Mouse (Mus musculus): ENCODE measurements around the gene Pth1r.

Pth1r gene

DNA sequence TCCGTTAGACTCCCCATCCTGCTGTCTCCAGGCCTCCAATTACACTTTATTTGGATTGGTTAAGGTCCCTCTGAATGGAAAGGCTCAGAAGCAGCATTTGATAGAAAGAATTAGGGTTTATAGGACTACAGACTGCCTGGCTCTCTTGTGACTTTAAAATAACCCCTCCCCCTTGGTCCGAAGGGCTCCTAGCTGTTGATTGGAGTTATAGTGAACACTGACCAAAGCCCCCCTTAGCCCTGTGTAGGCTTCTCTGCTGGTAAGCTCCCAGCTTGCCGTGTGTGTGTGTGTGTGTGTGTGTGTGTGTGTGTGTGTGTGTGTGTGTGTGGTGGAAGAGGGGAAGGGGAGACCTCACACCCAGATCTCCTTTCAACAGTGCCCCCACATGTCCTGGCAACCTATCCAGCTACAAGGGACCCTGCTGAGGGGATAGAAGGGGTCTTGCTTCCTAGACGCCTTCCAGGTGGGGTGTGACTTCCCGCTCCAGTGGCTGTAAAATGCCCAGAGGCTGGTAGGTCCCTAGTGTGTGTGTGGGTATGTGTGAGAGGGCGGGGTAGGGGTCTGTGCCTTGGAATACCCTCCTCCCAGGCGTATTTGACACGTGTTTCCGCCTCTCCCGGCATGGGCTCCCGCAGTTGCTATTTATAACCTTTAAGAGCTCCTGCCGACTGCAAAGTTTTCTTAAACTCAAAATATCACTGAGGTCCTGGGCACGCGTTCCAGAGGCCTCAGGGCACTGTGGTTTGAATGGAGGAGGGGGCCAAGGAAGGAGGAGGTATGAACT is 3.7 kb upstream of the Pth1r start:
- in situ Hi-C loops (cut with MseI, MboI): no loop called here

DNA sequence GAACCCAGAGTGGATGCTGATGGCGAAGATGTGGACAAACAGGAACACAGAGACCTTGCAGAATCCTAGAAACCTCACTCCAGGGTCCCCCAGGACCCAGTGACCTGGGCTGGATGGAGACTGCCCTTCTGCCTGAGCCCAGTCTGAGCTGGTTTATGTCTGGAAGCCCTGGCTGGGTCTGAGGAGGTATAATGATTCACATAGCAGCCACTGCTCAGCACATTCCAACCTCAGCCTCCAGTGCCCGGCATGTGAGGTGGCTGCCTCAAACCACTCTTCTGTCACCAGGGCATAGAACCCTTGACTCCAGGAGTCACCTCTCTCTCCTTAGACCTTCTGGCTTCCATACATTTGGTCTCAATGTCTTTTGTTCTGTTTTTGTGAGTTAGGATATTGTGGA is 1.5 kb upstream of the Pth1r start:
- in situ Hi-C loops (cut with MseI, MboI): no loop called here

DNA sequence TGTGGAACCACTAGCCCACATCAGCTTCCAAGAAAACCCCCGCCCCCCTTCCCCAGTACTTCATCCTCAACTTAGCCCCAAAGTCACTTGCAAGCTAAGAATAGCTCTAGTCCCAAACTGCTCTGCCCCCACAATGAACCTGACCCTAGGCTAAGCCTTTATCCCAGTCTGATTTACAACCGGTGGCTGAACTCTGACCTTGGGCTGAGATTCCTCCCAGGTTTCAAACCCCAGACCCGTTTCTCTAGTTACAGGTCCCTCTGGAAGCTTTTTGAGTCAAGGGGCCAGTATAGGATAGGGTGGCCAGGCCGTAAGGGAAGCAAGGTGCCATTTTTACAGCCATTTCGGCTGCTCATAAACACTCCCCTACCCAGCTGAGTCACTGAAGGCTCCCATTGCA is 707 bp downstream of the Pth1r start:
- in situ Hi-C loops (cut with MseI, MboI): no loop called here

DNA sequence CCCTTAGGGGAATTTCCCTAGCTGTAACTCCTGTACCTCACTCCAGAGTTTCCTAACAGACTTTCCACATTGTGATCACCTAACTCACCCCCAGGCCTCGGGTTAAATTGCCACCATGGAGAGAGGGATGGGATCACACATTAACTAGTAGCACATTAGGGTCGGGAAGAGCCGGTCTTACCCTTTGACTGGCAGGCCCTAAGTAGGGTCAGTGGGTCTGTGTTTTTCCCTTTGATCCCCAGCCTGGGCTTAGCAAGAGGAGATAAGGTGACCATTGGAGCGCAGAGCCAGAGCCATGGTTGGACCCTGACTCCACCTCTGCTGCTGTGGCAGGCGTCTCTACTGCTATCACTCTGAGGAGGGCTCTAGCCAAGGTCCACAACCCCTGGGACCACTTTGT is 1.2 kb downstream of the Pth1r start:
- in situ Hi-C loops (cut with MseI, MboI): no loop called here

DNA sequence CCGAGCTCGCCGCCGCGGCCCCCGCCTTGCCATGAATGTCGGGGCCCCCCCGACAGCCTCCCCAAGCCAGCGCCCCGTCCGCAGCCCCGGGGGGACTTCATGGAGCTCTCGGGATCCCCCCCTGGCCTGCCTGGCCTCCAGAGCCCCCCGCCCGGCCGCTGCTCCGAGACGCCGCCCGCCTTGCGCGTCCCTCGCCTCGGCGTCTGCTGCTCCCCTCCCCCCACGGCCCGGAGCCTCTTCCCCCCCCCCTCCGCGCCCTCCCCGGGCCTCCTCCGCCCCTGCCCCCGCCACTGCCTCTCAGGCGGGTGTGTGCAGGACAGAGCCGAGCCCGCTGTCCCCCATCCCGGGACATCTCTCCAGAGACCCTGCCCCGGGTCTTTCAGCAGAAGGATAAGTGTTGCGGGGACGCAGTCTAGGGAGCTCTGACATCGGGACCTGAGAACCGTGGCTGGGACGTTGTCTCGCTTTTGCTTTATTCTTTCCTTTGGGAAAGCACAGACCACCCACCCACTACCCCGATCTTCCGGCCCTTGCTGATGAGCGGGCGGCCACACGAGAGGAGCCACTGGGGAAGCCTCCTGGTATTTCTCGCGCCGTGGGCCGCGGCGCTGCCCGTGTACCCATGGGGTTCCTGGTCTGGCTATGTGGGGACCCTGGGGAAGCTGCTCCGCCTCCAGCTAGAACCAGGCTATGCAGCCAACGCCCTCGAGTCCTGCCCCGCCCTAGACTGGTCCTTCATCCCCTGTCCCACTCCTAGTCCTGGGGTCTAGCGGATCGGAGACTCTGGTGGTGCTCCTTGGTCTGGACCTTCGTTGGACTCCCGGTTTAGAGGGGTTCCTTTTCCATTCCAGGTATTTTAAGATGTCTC is 3.3 kb downstream of the Pth1r start:
- in situ Hi-C loops (cut with MseI, MboI): no loop called here

DNA sequence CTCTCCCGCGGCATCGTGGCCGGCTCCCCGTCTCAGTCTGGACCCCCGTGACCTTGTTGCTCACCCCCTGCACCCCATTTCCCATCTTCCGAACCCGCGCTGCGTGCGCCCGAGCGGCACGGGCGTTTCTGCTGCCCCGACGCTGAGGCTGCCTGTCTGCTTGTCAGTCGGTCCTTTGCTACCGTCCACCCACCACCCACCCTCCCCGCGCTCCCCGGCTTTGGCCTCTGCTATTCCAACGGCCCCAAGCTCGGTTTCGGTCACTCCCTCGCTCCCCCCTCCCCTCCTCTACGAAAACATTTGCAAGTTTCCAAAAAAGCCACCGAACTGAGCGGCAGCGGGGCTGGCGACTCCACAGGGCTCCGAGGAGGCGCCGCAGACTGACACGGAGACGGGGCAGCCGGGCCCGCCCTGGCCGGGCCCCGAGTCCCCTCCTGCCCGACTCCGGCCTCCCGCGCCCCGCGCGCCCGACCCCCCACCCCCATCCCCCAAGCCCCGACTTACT is 3.9 kb downstream of the Pth1r start:
- in situ Hi-C loops (cut with MseI, MboI): no loop called here

DNA sequence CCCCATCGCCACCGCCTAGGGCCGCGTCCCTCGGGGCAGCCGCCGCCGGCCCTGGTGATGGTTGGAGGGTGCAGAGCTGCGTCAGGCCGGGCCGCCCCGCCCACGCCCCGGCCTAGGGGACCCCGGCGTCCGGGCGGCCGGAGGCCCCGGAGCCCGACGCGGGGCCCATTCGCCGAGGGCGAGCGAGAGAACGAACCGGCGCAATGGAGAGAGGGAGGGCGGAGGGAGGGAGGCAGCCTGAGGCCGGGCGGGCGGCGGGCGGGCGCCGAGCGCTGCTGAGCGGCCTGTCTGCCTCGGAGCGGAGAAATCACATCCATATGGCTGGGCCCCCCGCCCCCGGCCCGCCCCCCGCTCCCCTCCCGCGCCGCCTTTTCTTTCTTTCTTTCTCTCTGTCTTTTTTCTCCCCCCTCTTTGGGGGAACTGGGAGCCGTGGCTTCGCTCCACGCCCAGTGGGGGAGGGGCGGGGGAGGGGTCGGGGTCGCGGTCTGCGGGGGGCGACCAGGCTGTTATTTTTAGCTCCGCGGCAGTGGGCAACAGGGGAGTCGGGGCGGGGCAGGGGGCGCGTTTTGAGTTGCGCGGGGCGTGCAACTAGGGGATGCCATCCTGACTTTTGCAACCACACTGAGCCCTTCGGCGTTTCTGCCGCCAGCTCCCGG is 4.5 kb downstream of the Pth1r start:
- in situ Hi-C loops (cut with MseI, MboI): no loop called here

DNA sequence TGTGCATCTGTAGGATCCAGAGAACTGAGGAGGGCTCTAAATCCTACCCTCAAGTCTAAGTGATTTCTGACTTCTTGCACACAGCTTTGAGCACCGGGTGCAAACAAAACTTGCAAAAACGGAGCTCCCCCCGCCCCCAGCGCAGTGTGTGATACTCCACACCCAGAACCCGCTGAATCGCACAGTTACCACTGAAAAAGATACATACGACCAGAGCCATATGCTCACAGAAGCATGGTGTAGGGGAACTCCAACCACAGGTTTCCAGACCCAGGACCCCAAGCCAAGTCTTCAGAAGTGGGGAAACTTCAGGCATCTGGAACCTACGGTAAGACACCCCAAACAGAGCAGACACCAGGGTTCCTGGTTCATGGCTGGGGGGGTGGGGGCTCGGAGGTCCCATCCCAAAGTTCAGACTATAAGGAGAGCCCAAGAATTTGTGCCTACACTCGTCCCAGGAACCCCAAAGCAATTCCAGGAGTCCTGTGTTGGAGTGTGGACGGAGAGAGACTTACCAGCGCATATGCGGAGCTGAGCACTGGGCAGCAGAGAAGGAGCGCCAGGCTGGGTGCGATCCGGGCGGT is 5.1 kb downstream of the Pth1r start, which contains the start of gene Myl3:
TSS of gene Myl3 (plus strand) at position 151 of the 584 bp plus-strand sequence.
- in situ Hi-C loops (cut with MseI, MboI): no loop called here

DNA sequence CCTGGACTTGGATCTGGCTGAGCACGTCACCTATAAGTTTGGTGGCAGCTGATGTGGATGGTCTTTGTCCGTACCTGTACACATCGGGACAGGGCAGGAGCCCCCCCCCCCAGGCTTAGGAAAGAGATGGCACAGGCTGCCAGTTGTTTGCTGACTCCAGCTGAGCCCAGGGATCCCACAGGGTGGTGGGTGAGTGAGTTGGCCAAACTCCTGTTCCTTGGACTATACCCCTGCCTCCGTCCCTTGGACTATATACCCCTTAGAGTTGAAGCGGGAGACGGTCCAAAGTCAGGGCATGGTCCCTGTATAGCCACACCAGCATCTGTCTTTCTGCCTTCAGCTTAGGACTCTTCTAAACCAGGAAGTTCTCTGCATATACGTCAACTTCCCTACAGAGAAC is 7.0 kb downstream of the Pth1r start:
- in situ Hi-C loops (cut with MseI, MboI): no loop called here

DNA sequence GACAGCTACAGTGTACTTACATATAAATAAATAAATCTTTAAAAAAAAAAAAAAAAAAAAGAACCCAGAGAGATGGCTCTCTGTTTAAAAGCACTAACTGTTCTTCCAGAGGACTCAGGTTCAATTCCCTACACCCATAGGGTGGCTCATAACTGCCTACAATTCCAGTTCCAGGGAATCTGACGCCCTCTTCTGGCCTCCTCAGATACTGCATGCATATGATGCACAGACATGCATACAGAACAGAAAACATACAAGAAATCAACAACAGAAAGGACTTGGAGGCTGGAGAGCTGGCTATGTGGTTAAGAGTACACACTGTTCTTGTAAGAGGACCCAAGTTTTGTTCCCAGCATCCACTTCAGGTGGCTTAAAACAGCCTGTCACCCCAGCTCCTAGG is 8.9 kb downstream of the Pth1r start:
- in situ Hi-C loops (cut with MseI, MboI): no loop called here

DNA sequence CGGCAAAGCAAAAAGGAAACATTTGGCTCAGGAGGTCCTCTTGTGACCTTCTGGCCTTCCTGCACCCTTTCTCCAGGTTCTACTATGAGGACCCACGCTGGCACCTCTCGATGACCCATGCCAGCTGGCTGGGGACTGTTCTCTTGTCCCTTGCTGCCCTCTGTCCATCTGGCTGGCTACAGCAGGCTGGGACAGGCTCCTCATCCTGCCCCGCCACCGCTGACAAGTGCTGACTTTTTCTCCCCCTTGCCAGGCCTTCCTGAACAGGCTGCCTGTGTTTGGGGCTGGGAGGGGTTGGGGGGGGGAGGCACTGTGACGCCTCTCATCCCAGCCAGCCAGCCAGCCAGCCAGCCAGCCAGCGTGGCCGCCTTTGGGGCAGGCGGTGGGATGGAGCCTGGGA is 10.6 kb downstream of the Pth1r start:
- in situ Hi-C loops (cut with MseI, MboI): no loop called here

DNA sequence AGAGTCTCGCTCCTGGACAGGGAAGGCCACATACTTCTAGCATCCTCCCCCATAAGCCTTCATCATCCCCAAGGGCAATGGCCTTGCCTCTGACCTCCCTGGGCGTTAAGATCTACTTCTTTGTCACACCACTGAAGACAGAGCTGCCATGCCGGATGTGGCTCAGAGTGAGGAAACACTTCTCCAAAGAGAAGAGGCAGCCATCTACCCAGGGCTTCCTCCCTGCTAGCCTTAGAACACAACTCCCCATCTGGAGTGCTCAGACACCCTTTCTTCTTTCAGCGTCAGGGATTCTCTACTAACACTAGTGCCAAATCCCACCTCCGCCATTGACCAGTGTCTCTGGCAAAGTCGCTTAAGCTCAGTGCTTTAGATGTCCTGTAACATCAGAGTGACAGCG is 12.8 kb downstream of the Pth1r start:
- in situ Hi-C loops (cut with MseI, MboI): no loop called here

DNA sequence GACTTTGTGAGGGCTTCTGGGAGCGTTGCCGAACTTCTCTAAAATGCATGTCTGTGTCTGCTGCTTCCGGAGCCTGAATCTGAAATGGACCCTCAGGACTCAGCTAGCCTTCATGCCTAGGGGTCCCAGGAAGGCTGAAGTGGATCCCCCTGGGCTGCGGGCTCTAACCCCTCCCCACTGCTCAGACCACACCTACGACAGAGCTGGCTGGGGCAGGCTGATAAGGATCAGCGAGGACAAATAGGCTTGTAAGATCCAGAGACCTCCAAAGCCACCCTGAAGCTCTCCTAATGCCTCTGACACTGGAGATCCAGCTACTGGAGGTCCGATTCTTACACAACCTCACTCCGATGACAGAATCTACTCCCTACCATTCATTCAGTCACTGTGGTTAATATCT is 13.8 kb downstream of the Pth1r start:
- in situ Hi-C loops (cut with MseI, MboI): no loop called here

DNA sequence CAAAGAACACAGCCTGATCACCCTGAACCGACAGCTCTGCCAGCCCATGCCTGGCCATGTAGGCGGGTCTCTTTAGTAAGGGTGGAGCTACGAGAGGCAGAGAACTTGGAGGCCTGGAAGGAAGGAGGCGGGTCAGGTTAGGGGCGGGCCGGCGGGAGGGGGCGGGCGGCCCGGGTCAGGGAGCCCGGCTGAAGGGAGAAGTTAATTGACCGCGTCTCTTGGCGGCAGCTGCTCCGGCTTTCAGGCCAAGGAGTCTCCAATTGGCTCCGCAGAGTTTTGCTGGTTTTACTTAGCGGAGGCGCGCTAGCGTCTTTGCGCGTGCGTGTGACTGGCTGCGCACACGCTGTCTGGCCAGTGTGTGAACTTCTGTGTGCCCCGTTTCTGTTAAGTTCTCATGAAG is 14.3 kb downstream of the Pth1r start:
- in situ Hi-C loops (cut with MseI, MboI): no loop called here

DNA sequence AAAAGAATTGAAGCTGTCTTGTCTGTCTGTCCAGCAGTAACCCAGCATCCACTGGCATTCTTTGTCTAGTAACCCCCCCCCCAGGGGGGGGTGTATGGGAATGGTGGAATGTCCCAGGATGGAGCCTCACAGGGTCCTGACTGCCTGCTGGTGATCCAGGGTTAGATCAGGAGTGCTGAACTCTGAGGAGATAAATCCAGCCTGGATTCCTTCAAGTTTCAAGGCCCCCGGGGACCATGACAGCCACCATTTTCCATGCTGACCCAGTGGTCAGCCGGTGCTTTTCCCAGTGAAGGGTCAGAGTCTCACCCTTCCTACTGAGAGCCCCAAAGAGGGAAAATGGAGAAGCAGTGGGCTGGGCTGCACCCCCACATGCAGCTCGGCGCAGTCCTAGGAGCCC is 15.1 kb downstream of the Pth1r start:
- in situ Hi-C loops (cut with MseI, MboI): no loop called here

DNA sequence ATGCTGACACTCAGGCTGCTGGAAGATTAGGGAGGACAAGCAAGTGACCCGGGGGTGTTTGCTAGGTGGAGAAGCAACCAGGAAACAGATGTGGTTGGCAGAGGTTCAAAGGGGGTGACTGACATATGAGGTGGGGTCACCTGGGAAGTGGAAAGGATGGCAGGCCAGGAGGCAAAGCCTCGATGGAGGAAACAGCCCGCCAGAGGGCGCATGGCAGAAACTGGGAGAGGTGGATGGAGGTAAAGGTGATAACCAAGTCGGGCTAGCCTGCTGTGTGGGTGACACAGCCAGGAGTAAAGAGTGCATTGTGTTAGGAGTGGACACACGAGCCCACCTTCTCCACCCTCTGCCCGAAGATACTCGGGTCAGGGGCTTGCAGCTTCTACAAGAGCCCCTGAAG is 17.1 kb downstream of the Pth1r start:
- in situ Hi-C loops (cut with MseI, MboI): loop anchor here (10.0 kb wide), 1 partner anchor 145 kb away; the partner anchor contains the start of gene Als2cl (in 2 of the 2)

DNA sequence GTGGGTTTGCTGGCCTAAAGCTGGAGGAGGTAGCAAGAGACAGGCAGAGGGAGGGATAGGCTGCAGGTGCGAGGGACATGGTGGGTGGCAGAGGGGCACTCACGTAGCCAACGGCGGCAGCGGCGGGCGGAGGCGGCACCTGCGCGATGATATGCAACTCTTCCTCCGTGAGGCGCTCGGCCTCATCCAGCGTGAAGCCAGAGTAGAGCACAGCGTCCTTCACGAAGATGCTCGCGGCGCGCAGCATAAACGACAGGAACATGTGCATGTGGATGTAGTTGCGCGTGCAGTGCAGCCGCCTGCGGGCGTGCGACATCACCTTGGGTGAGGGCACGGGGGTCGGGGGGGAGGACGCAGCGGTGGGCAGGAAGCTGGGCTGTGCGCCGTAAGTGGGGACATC is 20.1 kb downstream of the Pth1r start:
- in situ Hi-C loops (cut with MseI, MboI): loop anchor here (10.0 kb wide), 1 partner anchor 148 kb away; the partner anchor contains the start of gene Als2cl (in 2 of the 2)

DNA sequence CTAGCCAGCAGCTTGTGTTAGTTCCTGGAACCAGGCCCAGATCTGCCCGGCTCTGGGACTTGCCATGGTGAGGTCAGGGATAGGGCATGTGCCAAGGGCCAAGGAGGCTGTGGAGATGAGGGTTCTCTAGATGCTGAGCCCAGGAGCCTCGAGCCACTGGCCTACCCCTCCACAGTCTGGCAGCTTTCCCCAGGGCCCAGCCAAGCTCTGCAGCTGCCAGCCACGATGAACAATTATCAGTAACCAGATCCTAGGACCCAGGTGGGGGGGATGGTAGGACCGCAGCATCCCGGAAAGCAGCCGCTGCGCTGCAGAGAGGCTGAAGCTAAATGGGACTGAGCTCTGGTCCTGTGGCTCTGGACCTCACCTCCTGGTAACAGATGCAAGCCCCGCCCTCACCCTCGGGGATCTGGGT is 21.2 kb downstream of the Pth1r start:
- in situ Hi-C loops (cut with MseI, MboI): loop anchor here (10.0 kb wide), 1 partner anchor 149 kb away; the partner anchor contains the start of gene Als2cl (in 2 of the 2)

DNA sequence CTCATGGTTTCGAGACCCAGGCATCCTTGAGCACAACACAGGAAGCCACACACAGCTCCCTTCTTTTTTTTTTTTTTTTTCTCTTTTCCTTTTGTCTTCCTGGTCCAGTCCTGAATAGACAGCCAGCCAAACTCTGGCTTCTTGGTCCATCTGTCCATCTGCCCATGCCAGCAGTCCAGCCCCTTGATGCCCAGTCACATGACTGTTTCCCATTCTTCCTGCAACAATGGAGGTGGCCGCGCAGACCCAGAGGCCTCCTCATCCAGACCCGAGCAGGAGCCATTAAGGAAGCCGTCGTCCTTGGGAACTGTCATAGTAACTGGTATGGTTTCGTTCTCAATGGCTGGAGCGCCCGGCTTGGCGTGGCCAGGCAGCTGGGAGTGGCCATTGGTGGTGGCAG is 24.9 kb downstream of the Pth1r start:
- in situ Hi-C loops (cut with MseI, MboI): loop anchor here (10.0 kb wide), 1 partner anchor 153 kb away; the partner anchor contains the start of gene Als2cl (in 2 of the 2)

DNA sequence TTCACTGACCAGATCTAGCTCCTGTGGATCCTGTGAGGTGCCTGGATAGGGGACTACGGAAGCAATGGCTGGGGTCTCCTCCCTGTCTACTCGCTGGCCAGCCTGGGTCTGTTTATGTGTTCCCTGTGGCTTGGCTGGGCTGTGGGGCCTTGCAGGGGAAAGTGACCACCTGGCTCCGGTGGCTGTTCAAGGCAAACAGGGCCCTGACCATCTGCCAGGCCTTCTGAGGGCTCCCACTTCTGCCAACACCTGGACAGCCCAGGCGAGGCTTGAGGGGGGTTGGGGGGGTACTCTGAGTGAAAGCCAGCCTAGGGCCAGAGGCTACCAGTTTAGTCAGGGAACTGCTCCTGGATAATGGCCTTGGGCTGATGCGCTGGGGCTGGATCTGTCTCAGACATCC is 27.0 kb downstream of the Pth1r start:
- in situ Hi-C loops (cut with MseI, MboI): loop anchor here (5.0 to 10.0 kb wide), 2 partner anchors 62 to 155 kb away; partner anchors contain the start of gene Als2cl (in 2 of the 2)

DNA sequence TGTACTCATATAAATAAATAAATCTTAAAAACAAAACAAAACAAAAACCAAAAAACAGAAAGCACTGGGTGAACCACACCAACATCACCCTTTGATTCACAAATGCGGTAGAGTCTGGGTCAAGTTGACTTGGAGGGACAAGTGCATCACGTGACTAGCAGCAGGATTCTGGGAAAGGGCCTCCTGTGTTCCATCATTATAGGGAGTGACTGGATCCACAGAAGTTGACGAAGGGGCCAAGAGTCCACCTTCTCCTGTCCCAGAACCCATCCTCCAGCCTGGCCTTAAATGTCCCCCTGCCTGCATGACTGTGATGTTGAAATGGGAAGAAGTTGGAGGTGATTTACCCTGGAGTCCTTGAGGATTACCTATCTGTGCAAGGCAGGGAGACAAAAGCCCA is 28.1 kb downstream of the Pth1r start:
- in situ Hi-C loops (cut with MseI, MboI): loop anchor here (5.0 kb wide), 1 partner anchor 63 kb away; no protein-coding TSS in a partner anchor
